Mouse (Mus musculus) heart, embryonic 15.5 days (tissue): ENCODE measurements around the gene G6pc3. TPM values are rescaled to one million over a fixed set of nuclear protein-coding genes. Genes with fewer than 3 reads are reported as not detected.

ENCODE experiments used
- ATAC-seq: fragments of 200-750 bp; cut with Nextera tagmentation; replicated peaks from 2 replicates; pipeline ENCODE4 v1.8.0; 2017; ENCODE audit warnings: low read depth, moderate TSS enrichment; ENCODE audit not compliant: insufficient number of reproducible peaks, insufficient read depth, low FRiP score
- H3K27ac ChIP-seq: fragments of 300-500 bp; sonication (generic); 2 replicates; pipeline ENCODE4 v1.5.1; 2015; ENCODE audit warnings: mild to moderate bottlenecking, inconsistent platforms
- H3K27me3 ChIP-seq: fragments of 300-500 bp; sonication (generic); 2 replicates; pipeline ENCODE4 v1.6.1; 2015; ENCODE audit warnings: inconsistent platforms
- H3K36me3 ChIP-seq: fragments of 300-500 bp; sonication (generic); 2 replicates; pipeline ENCODE4 v1.6.1; 2015; ENCODE audit warnings: mild to moderate bottlenecking, inconsistent platforms
- H3K4me1 ChIP-seq: fragments of 300-500 bp; sonication (generic); replicated peaks from 2 replicates; pipeline ENCODE4 v1.6.1; 2015; ENCODE audit warnings: inconsistent platforms
- H3K4me2 ChIP-seq: fragments of 300-500 bp; sonication (generic); 2 replicates; pipeline ENCODE4 v1.6.1; 2015; ENCODE audit warnings: inconsistent platforms, mild to moderate bottlenecking, moderate library complexity
- H3K4me3 ChIP-seq: fragments of 300-500 bp; sonication (generic); 2 replicates; pipeline ENCODE4 v1.5.1; 2015; ENCODE audit warnings: mild to moderate bottlenecking, inconsistent platforms
- H3K9ac ChIP-seq: fragments of 300-500 bp; sonication (generic); 2 replicates; pipeline ENCODE4 v1.6.1; 2015; ENCODE audit warnings: mild to moderate bottlenecking, inconsistent platforms
- H3K9me3 ChIP-seq: fragments of 300-500 bp; sonication (generic); replicated peaks from 2 replicates; pipeline ENCODE4 v1.6.1; 2016; ENCODE audit warnings: inconsistent platforms
- WGBS: fragments of 180-500 bp; shearing (Covaris S2); methylation state at CpG from one replicate; pipeline ENCODE4 v1.1.7; 2015; ENCODE audit warnings: mixed read lengths; 5-methylcytosine and 5-hydroxymethylcytosine counted together
- polyA plus RNA-seq: library from polyadenylated mRNA; unstranded; fragments of >200 nt; fragmentation: Nextera tagmentation; extraction: Ambion mirVana; gene quantifications from 2 replicates; pipeline ENCODE4 v1.2.1, GENCODE M21; 2015

G6pc3 gene
- polyA plus RNA-seq, 1 experiment from 2014 or later: 20.9 TPM

DNA sequence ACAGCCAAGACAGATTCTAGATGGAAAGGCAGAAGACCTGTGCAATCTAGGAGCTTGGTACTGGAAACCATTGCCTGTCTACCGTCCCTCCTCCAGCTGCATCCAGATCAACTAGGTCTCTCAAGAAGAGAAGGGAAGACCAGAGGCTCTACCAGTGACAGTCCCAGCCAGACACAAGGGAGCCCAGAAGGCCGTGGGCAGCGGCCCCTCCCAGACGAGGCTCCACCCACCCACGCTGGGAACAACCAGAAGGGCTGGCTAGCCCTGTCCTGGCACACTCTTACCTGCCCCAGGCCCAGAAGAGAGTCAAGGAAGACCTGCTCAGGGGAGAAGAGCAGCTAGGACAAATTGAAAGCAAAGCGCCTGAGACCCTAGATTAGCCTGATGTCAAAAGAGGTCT lies 31.0 kb downstream of the G6pc3 start:
- Histone ChIP-seq H3K4me3 (no peak overlapping the region), H3K27me3 (no peaks in the 10 kb centered on the region), H3K27ac (peak overlapping the region; percentile 95), H3K9ac (no peak overlapping the region), H3K36me3 (no peaks in the 10 kb centered on the region), H3K4me1 (peaks cover 92% of the 10 kb centered on the region), H3K4me2 (peak overlapping the region; percentile 83; the same call in 1 of the 2 replicates), H3K9me3 (no peaks in the 10 kb centered on the region)
- ATAC-seq: no peak
- WGBS: 36% methylated on average over 6 of the region's 6 CpGs

- Histone ChIP-seq H3K27me3 (no peaks in the 10 kb centered on the region), H3K27ac (0 out of 2 replicates have a peak overlapping the region, but pooled peaks have one; percentile 95), H3K4me1 (peaks cover 92% of the 10 kb centered on the region), H3K9ac (peak overlapping the region; percentile 13; the same call in 1 of the 2 replicates), H3K36me3 (no peaks in the 10 kb centered on the region), H3K4me2 (no peak overlapping the region), H3K4me3 (no peak overlapping the region), H3K9me3 (no peaks in the 10 kb centered on the region)
- WGBS: 82% methylated on average over 8 of the region's 8 CpGs
- ATAC-seq: no peak
Measured at GRCm38 (mm10) chr11:102221243-102221953, 32.0 kb downstream of the G6pc3 start.

- Histone ChIP-seq H3K9ac (peak overlapping the region; percentile 13; the same call in 1 of the 2 replicates), H3K4me2 (no peak overlapping the region), H3K4me1 (peaks cover 94% of the 10 kb centered on the region), H3K36me3 (no peaks in the 10 kb centered on the region), H3K9me3 (no peaks in the 10 kb centered on the region), H3K27me3 (no peaks in the 10 kb centered on the region), H3K4me3 (no peak overlapping the region), H3K27ac (0 out of 2 replicates have a peak overlapping the region, but pooled peaks have one; percentile 21)
- WGBS: 60% methylated on average over 8 of the region's 8 CpGs
- ATAC-seq: no peak
Measured at GRCm38 (mm10) chr11:102221954-102222351, 32.5 kb downstream of the G6pc3 start.

GRCm38 (mm10) chr11:102223166-102223565 lies 33.7 kb downstream of the G6pc3 start:
- no peak for ATAC-seq
- Histone ChIP-seq H3K4me2 (no peak overlapping the region), H3K27me3 (no peaks in the 10 kb centered on the region), H3K4me1 (peaks cover 94% of the 10 kb centered on the region), H3K9ac (no peak overlapping the region), H3K4me3 (no peak overlapping the region), H3K36me3 (no peaks in the 10 kb centered on the region), H3K9me3 (no peaks in the 10 kb centered on the region), H3K27ac (no peak overlapping the region)
- WGBS: 26% methylated on average over 6 of the region's 6 CpGs

GRCm38 (mm10) chr11:102224686-102225085 lies 35.3 kb downstream of the G6pc3 start:
- H3K9me3 ChIP-seq: no peaks in the 10 kb centered on the region
- H3K4me1 ChIP-seq: peaks cover 93% of the 10 kb centered on the region
- 10% methylated on average over 22 of the region's 22 CpGs for WGBS
- peak overlapping the region; percentile 42 for H3K27ac ChIP-seq
- ATAC-seq: no peak
- H3K4me3 ChIP-seq: peak overlapping the region; percentile 26
- H3K4me2 ChIP-seq: peak overlapping the region; percentile 59
- H3K27me3 ChIP-seq: no peaks in the 10 kb centered on the region
- H3K9ac ChIP-seq: peak overlapping the region; percentile 19; the same call in 1 of the 2 replicates
- no peaks in the 10 kb centered on the region for H3K36me3 ChIP-seq

GRCm38 (mm10) chr11:102225221-102225620 lies 35.8 kb downstream of the G6pc3 start:
- no peak for ATAC-seq
- no peaks in the 10 kb centered on the region for H3K9me3 ChIP-seq
- H3K9ac ChIP-seq: peak overlapping the region; percentile 19; the same call in 1 of the 2 replicates
- no peaks in the 10 kb centered on the region for H3K27me3 ChIP-seq
- no peaks in the 10 kb centered on the region for H3K36me3 ChIP-seq
- H3K4me3 ChIP-seq: peak overlapping the region; percentile 26; the same call in 1 of the 2 replicates
- peak overlapping the region; percentile 59 for H3K4me2 ChIP-seq
- H3K27ac ChIP-seq: peak overlapping the region; percentile 42
- peaks cover 88% of the 10 kb centered on the region for H3K4me1 ChIP-seq
- WGBS: 64% methylated on average over 5 of the region's 5 CpGs

- H3K9ac ChIP-seq: no peak overlapping the region
- no peak overlapping the region for H3K4me2 ChIP-seq
- no peak for ATAC-seq
- H3K9me3 ChIP-seq: no peaks in the 10 kb centered on the region
- H3K27ac ChIP-seq: no peak overlapping the region
- no peaks in the 10 kb centered on the region for H3K36me3 ChIP-seq
- H3K4me1 ChIP-seq: peaks cover 81% of the 10 kb centered on the region
- no peak overlapping the region for H3K4me3 ChIP-seq
- 73% methylated on average over 12 of the region's 12 CpGs for WGBS
- no peaks in the 10 kb centered on the region for H3K27me3 ChIP-seq
Measured at GRCm38 (mm10) chr11:102226067-102226978, 36.9 kb downstream of the G6pc3 start.

- no peaks in the 10 kb centered on the region for H3K27me3 ChIP-seq
- H3K4me1 ChIP-seq: peaks cover 71% of the 10 kb centered on the region
- H3K4me3 ChIP-seq: peak overlapping the region; percentile 89
- no peaks in the 10 kb centered on the region for H3K9me3 ChIP-seq
- H3K9ac ChIP-seq: peak overlapping the region; percentile 92; the same call in 1 of the 2 replicates
- no peaks in the 10 kb centered on the region for H3K36me3 ChIP-seq
- no peak overlapping the region for H3K27ac ChIP-seq
- H3K4me2 ChIP-seq: peak overlapping the region; percentile 84
- 20% methylated on average over 12 of the region's 12 CpGs for WGBS
- ATAC-seq: no peak
Measured at GRCm38 (mm10) chr11:102227270-102228190, 38.1 kb downstream of the G6pc3 start.

- H3K27me3 ChIP-seq: no peaks in the 10 kb centered on the region
- peaks cover 65% of the 10 kb centered on the region for H3K4me1 ChIP-seq
- WGBS: 19% methylated on average over 9 of the region's 9 CpGs
- no peak overlapping the region for H3K27ac ChIP-seq
- ATAC-seq: no peak
- no peaks in the 10 kb centered on the region for H3K9me3 ChIP-seq
- peak overlapping the region; percentile 89 for H3K4me3 ChIP-seq
- H3K9ac ChIP-seq: peak overlapping the region; percentile 92
- peak overlapping the region; percentile 84 for H3K4me2 ChIP-seq
- no peaks in the 10 kb centered on the region for H3K36me3 ChIP-seq
Measured at GRCm38 (mm10) chr11:102228191-102228545, 38.7 kb downstream of the G6pc3 start.

DNA sequence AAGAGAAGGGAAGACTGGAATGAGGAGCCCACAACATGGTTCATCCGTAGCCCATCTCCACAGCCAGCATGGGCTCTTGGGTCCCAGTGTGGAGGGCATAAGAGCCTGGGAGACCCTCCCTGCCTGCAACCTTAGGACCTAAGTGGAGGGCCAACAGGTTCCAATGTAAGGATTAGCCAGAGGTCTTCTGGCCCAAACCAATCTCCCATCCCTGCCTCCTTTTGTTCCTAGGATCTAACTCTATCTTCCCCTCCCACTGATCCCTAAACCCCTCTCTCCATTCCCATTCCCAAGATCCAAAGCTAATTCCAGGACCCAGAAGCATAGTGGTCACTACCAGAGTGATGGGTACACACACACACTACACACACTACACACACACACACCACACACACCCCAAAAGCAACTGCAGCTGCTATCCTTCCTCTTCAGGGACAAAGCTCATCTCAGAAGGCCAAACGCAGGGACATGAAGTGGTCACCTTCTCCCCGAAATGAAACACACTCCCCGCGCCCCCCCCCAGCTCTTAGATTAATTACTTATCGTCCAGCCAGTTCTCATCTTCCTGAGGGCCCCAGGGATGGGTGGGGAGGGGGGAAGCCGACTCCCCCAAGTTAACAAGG lies 39.3 kb downstream of the G6pc3 start:
- H3K27me3 ChIP-seq: no peaks in the 10 kb centered on the region
- no peaks in the 10 kb centered on the region for H3K36me3 ChIP-seq
- 16% methylated on average over 7 of the region's 7 CpGs for WGBS
- no peaks in the 10 kb centered on the region for H3K9me3 ChIP-seq
- H3K27ac ChIP-seq: 0 out of 2 replicates have a peak overlapping the region, but pooled peaks have one; percentile 91
- H3K4me1 ChIP-seq: peaks cover 59% of the 10 kb centered on the region
- H3K4me3 ChIP-seq: peak overlapping the region; percentile 89
- H3K4me2 ChIP-seq: peak overlapping the region; percentile 84
- H3K9ac ChIP-seq: peak overlapping the region; percentile 92
- no peak for ATAC-seq
